Mouse (Mus musculus) spleen, adult 2 months (tissue): Measurements from ENCODE around the gene Hivep3.

Source experiments
- CTCF ChIP-seq: fragments of 200-500 bp; IDR thresholded peaks from 2 replicates; pipeline ENCODE4 v1.5.1; 2011; ENCODE audit warnings: mild to moderate bottlenecking, inconsistent platforms; ENCODE audit not compliant: insufficient read depth, insufficient read length, insufficient replicate concordance; ENCODE audit errors: extremely low read depth
- POLR2A ChIP-seq: fragments of 200-500 bp; IDR thresholded peaks from 2 replicates; pipeline ENCODE4 v1.6.1; 2011; ENCODE audit warnings: low read depth, low read length, inconsistent platforms

- TF ChIP-seq POLR2A = no peak
- TF ChIP-seq CTCF = no peak
These were observed 253.2 kb downstream of the Hivep3 start for GRCm38 (mm10) chr4:119986580-119987291.
